Mouse (Mus musculus): ENCODE data around the gene Doc2b.

Gene Doc2b

DNA sequence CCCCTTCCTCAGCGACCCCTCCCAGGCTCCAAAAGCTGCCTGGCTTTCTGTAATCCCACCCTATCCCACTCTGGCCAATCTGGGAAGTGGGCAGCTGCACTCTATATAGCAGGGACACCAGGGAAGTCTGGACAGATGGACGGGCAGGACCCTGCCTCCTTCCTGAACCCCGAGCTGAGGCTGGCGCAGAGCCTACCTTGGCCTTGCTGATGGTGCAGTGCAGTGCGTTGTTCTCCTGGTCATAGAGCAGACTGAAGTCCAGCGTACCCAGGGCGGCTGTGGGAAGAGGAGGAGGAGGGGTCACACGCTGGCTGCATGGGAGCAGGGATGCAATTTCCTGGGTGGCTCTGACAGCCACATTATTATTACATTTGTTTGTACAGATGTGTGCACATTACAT is 10.0 kb downstream of the Doc2b start:
- DNase-seq: no peak

- DNase-seq: no peak
Observed at GRCm38 (mm10) chr11:75783799-75784198, 12.1 kb downstream of the Doc2b start.

- peak; percentile 69 for DNase-seq
Observed at GRCm38 (mm10) chr11:75781919-75782318, 13.9 kb downstream of the Doc2b start.

- no peak for DNase-seq
Observed at GRCm38 (mm10) chr11:75775919-75776318, 19.9 kb downstream of the Doc2b start.

DNA sequence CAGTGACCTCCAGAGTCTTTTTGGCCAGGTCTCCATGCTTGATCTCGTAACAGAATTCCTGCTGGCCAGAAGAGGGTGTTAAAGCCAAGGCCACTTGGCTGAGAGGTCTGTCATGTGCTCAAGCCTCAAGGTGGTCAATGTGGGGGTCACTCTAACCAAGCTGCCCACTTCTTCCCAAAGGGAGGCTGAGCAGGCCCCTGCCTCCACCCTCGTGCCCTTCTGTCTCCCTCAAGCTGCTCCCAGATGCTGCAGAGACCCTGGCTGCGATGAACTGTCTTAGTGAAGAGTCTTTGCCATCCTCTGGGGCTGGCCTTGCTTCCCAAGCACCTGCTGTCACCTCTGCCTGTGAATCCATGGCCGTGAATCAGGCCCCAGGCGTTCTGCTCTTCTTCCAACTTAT is 23.3 kb downstream of the Doc2b start:
- no peak for DNase-seq

DNA sequence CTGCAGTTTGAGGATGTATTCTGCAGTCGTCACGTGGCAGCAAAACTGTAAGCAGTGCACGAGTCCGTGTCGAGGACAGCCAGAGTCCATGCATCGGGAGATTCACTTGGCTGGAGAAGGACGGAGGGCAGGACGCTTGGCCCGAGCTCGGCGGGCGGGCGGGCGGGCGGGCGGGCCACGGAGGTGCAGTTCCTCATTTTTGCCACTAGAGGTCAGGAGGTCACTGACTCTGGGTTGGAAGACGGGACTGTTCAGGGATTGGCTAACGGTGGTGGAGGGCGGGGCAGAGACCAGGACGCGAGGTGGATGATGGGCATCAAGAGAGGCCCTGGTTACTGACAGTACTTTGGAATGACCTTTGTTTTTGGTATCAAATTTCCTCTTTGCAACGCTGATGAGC is 26.6 kb downstream of the Doc2b start:
- peak; percentile 73 for DNase-seq

DNA sequence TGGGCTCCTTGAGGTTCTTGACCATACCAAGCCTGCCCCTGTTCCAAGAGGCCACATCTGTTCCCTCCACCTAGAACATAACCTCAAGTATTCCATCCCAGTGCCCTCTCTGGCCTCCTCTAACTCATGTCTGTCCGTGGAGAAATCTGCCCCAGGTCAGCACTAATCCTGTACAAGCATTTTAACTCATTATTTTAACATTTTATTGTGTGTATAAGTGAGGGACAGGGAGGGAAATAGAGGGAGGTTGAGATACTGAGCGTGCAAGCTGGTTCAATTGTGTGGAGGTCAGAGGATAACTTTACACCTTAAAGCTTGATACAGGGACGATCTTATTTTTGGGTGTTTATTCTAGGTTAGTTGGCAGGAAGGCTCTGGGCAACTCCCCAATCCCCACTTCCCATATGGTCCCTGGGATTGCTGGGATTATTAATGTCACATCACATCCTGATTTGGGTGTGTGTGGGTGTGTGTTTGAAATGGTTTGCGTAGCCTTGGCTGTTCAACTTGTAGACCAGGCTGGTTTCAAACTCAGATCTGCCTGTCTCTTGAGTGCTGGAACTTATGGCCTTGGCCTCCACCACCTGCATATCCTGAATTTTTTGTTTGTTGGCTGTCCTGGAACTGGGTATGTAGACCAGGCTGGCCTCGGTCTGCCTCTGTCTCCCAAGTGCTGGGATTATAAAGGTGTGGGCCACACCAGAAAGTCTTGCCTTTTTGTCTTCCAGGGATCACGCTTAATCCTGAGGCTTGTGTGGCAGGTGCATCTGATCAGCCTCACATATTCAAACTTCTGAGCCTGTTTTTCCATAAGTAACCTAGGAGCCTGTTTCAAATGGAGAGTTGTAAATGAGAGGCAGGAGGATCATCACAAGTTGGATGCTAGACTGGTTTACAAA is 27.5 kb downstream of the Doc2b start:
- DNase-seq: no peak

DNA sequence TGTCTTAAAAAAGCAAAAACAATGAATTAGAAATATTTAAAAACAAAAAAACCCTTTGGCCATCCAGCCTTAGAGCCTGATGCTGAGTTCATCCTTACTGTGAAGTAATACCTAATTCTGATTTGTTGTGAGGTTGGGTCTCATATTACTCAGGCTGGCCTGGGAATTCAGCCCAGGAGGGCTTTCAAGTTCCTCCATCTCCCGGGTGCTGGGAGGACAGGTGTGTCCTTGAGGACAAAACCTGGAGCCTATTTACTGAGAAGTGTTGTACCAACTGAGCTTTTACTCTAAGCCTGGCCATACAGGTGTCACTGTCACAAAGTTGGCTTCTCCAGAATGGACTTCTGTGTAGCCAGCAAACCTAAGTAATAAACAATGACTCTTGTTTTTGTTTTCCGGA is 28.8 kb downstream of the Doc2b start:
- no peak for DNase-seq

DNA sequence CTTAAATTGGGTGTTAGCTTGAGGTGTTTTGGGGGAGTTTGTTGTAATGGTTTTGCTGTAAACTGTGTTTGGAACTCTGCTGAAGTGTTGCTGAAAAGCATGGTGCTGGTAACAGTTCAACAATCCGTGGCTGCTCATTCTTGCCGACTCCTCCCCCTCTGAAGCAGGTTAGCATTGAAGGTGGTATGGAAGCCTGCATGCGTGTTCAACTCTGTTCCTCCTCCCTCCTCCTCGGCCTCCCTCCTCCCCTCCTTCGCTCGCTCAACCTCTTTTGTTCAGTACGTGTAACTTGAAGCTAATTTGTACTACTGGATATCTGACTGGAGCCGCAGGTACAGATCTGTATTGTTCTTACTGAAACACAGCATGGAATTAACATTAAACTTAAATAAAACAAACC is 30.7 kb downstream of the Doc2b start:
- no peak for DNase-seq

DNA sequence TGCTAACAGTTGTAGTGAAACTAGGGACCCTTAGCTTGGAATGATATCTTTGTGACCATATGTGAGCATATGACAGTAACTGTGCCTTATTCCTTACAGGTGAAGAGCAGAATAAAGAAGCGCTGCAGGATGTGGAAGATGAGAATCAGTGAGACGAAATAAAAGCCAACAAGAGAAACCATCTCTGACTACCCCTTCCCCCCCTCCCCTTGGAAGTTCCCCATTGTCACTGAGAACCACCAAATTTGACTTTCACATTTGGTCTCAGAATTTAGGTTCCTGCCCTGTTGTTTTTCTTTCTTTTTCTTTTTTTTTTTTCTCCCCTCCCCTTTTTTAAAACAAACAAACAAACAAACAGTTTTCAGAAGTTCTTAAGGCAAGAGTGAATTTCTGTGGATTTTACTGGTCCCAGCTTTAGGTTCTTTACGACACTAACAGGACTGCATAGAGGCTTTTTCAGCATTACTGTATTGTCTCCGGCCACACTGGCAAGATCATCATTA is 31.3 kb downstream of the Doc2b start:
- no peak for DNase-seq

GRCm38 (mm10) chr11:75762708-75763107 is 33.1 kb downstream of the Doc2b start:
- DNase-seq: no peak

- DNase-seq: no peak
Observed at GRCm38 (mm10) chr11:75760785-75761184, 35.1 kb downstream of the Doc2b start.

- DNase-seq: no peak
Observed at GRCm38 (mm10) chr11:75758553-75758952, 37.3 kb downstream of the Doc2b start.

DNA sequence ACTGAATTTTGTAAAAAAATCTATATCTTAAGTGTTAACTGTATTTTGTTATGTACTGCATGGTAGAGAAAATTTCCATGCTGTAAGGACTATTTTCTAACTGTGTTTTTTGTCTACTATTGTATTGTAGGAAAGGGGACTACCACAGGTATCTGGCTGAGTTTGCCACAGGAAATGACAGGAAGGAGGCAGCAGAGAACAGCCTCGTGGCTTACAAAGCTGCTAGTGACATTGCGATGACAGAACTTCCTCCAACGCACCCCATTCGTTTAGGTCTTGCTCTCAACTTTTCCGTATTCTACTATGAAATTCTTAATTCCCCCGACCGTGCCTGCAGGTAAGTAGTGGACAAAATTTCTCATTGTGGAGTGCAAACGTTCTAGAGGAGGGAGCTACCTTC is 39.2 kb downstream of the Doc2b start:
- DNase-seq: no peak

- DNase-seq: no peak
Observed at GRCm38 (mm10) chr11:75751082-75751481, 44.8 kb downstream of the Doc2b start.

- no peak for DNase-seq
Observed at GRCm38 (mm10) chr11:75750537-75750936, 45.3 kb downstream of the Doc2b start.

DNA sequence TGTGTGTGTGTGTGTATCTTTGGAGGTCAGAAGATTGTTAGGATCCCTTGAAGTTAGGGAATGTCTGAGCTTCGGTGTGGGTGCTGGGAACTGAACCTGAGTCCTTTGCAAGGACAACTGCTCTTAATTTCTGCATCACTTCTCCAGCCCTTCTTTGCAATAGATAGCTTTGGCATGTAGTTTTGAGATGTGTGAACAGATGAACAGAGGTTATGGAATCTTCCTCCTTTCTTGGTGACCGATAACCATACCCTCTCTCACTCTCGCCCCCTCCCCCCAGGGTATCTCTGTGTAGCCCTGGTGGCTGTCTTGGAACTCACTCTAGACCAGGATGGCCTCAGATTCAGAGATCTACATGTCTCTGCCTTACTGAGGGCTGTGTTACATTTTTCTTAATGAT is 51.1 kb downstream of the Doc2b start:
- no peak for DNase-seq

DNA sequence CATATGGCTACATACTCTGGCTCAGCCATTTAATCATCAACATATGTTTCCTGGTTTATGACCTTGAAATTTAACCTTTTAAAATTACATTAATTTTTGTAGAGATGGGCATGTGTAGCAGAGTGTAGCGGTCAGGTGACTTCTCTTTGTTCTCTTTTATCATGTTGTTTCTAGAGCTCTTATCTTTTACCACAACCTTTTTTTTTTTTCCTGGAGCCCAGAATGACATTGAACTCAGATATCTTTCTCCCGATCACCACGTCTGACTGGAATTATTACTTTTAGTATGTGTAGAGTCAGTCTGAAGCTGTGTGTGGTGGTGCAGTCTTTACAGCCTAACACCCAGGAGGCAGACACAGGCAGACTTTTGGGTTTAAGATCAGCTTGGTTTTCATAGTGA is 54.2 kb downstream of the Doc2b start:
- no peak for DNase-seq

DNA sequence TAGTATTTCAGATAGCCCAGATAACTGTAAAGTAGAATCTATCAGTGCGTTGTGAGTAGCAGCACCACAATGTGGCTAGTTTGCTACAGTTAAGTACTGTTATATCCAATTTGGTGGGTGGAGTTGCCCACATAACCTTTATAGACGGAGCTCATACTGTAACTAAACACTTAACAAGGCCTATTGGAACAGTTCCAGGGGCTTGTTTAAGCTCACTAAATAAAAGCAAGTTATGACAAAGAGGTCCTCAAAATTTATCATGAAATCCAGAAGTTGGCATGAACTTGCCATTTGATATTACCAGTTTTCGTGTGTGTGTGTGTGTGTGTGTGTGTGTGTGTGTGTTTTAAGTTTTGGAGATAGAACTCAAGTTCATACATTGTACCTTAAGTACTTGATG is 55.6 kb downstream of the Doc2b start:
- DNase-seq: no peak

DNA sequence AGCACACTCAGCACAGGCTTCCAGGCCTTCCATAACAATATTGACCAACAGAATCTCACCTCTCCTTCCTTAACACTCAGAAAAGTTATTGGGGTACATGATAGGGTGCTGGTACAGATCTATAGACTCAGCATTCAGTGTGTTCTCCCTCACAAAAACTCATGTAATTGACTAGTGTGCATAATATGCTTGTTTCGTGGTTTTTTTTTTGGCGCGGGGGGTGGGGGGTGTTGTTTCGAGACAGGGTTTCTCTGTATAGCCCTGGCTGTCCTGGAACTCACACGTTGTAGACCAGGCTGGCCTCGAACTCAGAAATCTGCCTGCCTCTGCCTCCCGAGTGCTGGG is 57.4 kb downstream of the Doc2b start:
- no peak for DNase-seq

- DNase-seq: no peak
Observed at GRCm38 (mm10) chr11:75737806-75738476, 57.9 kb downstream of the Doc2b start.

GRCm38 (mm10) chr11:75736978-75737377 is 58.9 kb downstream of the Doc2b start:
- DNase-seq: no peak

GRCm38 (mm10) chr11:75735462-75736252 is 60.2 kb downstream of the Doc2b start:
- no peak for DNase-seq

All from right cerebral cortex, postnatal 4 days (tissue).